11 mouse cellular contexts compared by ENCODE assay signal in the genomic region with DNA sequence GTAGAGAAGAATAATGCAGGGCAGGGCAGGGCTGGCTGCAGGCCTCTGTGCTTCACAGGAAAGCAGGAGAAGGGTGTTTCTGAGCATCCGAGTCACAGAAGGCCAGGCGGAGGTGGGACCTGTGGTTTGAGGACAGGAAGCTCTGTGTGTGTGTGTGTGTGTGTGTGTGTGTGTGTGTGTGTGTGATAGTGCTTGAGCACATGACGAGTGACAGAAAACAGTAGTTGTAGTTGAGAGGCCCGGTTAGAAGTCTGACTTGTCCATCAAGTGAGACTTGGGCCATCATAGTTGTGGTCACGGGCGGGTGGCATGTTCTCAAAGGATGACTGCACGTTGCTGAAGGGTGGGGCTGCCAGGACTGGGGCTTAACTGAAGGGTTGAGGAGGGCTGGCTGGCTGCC. TPM values are rescaled to one million over a fixed set of nuclear protein-coding genes. Genes with fewer than 3 reads are reported as not detected.
DNase-seq lines count a peak whose midpoint lies in the region; ATAC-seq and TF ChIP-seq lines count a peak whose summit lies in the region.
"Had no signal": no experiment of that assay in that cellular context is flagged by ENCODE, and none has a peak within 500 bp of the region (broad histone marks: within the 10 kb centered on the region; RNA-seq: fewer than 3 reads in every experiment).

No protein-coding gene starts in this region.

- no peak for TF ChIP-seq EP300 in liver, postnatal 0 days (IDR thresholded peaks at IDR 0.05; ENCODE audit: low read depth)

- peak; percentile 68 for DNase-seq in T-cell, adult 2 months (ENCODE audit: low spot score)
- DNase-seq in liver, postnatal 0 days: peak; percentile 41
- DNase-seq in spleen, postnatal 36 days (ENCODE audit: low spot score in 2 of 2): peak; percentile 53 to 66
- no peak for DNase-seq in layer of hippocampus, adult 9-11 months
- no peak for DNase-seq in frontal cortex, postnatal 36 days (ENCODE audit: low spot score in 2 of 2)
- no peak for DNase-seq in adrenal gland, adult (ENCODE audit: inconsistent age in 2 of 2, low spot score in 1 of 2)
- DNase-seq: adrenal gland, postnatal 10 days had no signal

- no peak overlapping the region for H3K4me2 ChIP-seq in liver, postnatal 0 days (ENCODE audit: low read depth, low read length)
- H3K4me2 ChIP-seq: embryonic facial prominence, embryonic 13.5 days; heart, embryonic 12.5 days; midbrain, embryonic 13.5 days had no signal

- 28% methylated on average over 7 of the region's 7 CpGs for WGBS in liver, postnatal 0 days (ENCODE audit: insufficient replicate concordance)

- H3K4me1 ChIP-seq in liver, postnatal 0 days (ENCODE audit: insufficient read depth): peaks cover 4% of the 10 kb centered on the region; the same call in 1 of the 2 replicates
- H3K4me1 ChIP-seq: embryonic facial prominence, embryonic 13.5 days; midbrain, embryonic 13.5 days had no signal

- no peak for TF ChIP-seq CTCF in liver, postnatal 0 days (IDR thresholded peaks at IDR 0.05; ENCODE audit: low read depth)

- H3K27ac ChIP-seq in liver, postnatal 0 days (ENCODE audit: low read depth): peak overlapping the region; percentile 60; the same call in 1 of the 2 replicates
- H3K27ac ChIP-seq: embryonic facial prominence, embryonic 13.5 days; midbrain, embryonic 13.5 days had no signal

- peak; percentile 92 for ATAC-seq in CD4-positive, CD25-positive, alpha-beta regulatory T cell, adult 4 months
- peak; percentile 64 for ATAC-seq in liver, postnatal 0 days
- ATAC-seq: midbrain, embryonic 13.5 days had no signal

- no peaks in the 10 kb centered on the region for H3K9me3 ChIP-seq in liver, postnatal 0 days (ENCODE audit: low read length)
- H3K9me3 ChIP-seq: embryonic facial prominence, embryonic 13.5 days; heart, embryonic 12.5 days; midbrain, embryonic 13.5 days had no signal

- H3K9ac ChIP-seq in liver, postnatal 0 days (replicated peaks): no peak overlapping the region
- H3K9ac ChIP-seq: embryonic facial prominence, embryonic 13.5 days; heart, embryonic 12.5 days; midbrain, embryonic 13.5 days had no signal

- H3K36me3 ChIP-seq in liver, postnatal 0 days (replicated peaks; ENCODE audit: insufficient read depth, low read length): peaks cover 78% of the 10 kb centered on the region

- H3K4me3 ChIP-seq in liver, postnatal 0 days (ENCODE audit: low read depth, low read length): no peak overlapping the region
- H3K4me3 ChIP-seq: embryonic facial prominence, embryonic 13.5 days; heart, embryonic 12.5 days; midbrain, embryonic 13.5 days had no signal

- no peaks in the 10 kb centered on the region for H3K27me3 ChIP-seq in liver, postnatal 0 days (ENCODE audit: insufficient read depth, low read length)
- H3K27me3 ChIP-seq: embryonic facial prominence, embryonic 13.5 days; heart, embryonic 12.5 days; midbrain, embryonic 13.5 days had no signal

RNA-seq across cellular contexts. Expression of a gene that starts 16.1 kb away (rescaled TPM):
- 10 to 100 TPM; 41.9 to 62.2 TPM for polyA plus RNA-seq in CD4-positive, CD25-positive, alpha-beta regulatory T cell, adult 4 months (2017; shearing (Covaris generic))
- polyA plus RNA-seq in liver, postnatal 0 days (2015; fragmentation: Nextera tagmentation; extraction: Ambion mirVana): 23.3 and 28.4 TPM in 2 replicates

RNA-seq across cellular contexts. Expression of a gene that starts 35.3 kb away (rescaled TPM):
- not detected for polyA plus RNA-seq in CD4-positive, CD25-positive, alpha-beta regulatory T cell, adult 4 months (2017; shearing (Covaris generic))
- not detected in 2 replicates for polyA plus RNA-seq in liver, postnatal 0 days (2015; fragmentation: Nextera tagmentation; extraction: Ambion mirVana)
- polyA plus RNA-seq: embryonic facial prominence, embryonic 13.5 days; heart, embryonic 12.5 days had no signal

RNA-seq across cellular contexts. Expression of a gene that starts 54.8 kb away (rescaled TPM):
- 1 to 10 TPM in 1 of 2 experiments, not detected in 1; 1.4 TPM for polyA plus RNA-seq in CD4-positive, CD25-positive, alpha-beta regulatory T cell, adult 4 months (2017; shearing (Covaris generic))
- 12.8 and 15.6 TPM in 2 replicates for polyA plus RNA-seq in liver, postnatal 0 days (2015; fragmentation: Nextera tagmentation; extraction: Ambion mirVana)

Comparison
In these comparisons a context has a peak if more than half of its experiments do, and no peak if none do; other contexts are left out.
1. DNase-seq: peak in T-cell, adult 2 months (single experiment), liver, postnatal 0 days (single experiment) and spleen, postnatal 36 days (2 of 2); none in layer of hippocampus, adult 9-11 months (single experiment), frontal cortex, postnatal 36 days (0 of 2) and adrenal gland, adult (0 of 2).